Mouse (Mus musculus) kidney, embryonic 16.5 days (tissue): ENCODE results near the gene Nudcd2. TPM values are rescaled to one million over a fixed set of nuclear protein-coding genes. Genes with fewer than 3 reads are reported as not detected.

Experiments
- ATAC-seq: fragments of 200-750 bp; cut with Nextera tagmentation; 2 replicates; pipeline ENCODE4 v1.8.0; 2017; ENCODE audit warnings: moderate TSS enrichment; ENCODE audit not compliant: low FRiP score, low TSS enrichment
- H3K27ac ChIP-seq: fragments of 300-500 bp; sonication (generic); 2 replicates; pipeline ENCODE4 v1.5.1; 2014; ENCODE audit warnings: low read length
- H3K27me3 ChIP-seq: fragments of 300-500 bp; sonication (generic); 2 replicates; pipeline ENCODE4 v1.6.1; 2014; ENCODE audit warnings: low read length, control low read depth, mixed read lengths; ENCODE audit not compliant: insufficient read depth
- H3K36me3 ChIP-seq: fragments of 300-500 bp; sonication (generic); 2 replicates; pipeline ENCODE4 v1.6.1; 2014; ENCODE audit warnings: low read length, control low read depth, mixed read lengths; ENCODE audit not compliant: insufficient read depth
- H3K4me1 ChIP-seq: fragments of 300-500 bp; sonication (generic); 2 replicates; pipeline ENCODE4 v1.6.1; 2014; ENCODE audit warnings: low read length, control low read depth, mixed read lengths; ENCODE audit not compliant: insufficient read depth
- H3K4me2 ChIP-seq: fragments of 300-500 bp; sonication (generic); replicated peaks from 2 replicates; pipeline ENCODE4 v1.6.1; 2014; ENCODE audit warnings: low read depth, low read length
- H3K4me3 ChIP-seq: fragments of 300-500 bp; sonication (generic); 2 replicates; pipeline ENCODE4 v1.5.1; 2014; ENCODE audit warnings: mild to moderate bottlenecking, low read length
- H3K9ac ChIP-seq: fragments of 300-500 bp; sonication (generic); replicated peaks from 2 replicates; pipeline ENCODE4 v1.6.1; 2014; ENCODE audit warnings: low read length
- H3K9me3 ChIP-seq: fragments of 300-500 bp; sonication (generic); 2 replicates; pipeline ENCODE4 v1.6.1; 2016; ENCODE audit warnings: low read length, control low read depth
- WGBS: fragments of 180-500 bp; shearing (Covaris S2); extraction: QIAGEN DNeasy Blood & Tissue Kit; methylation state at CpG from one replicate; pipeline ENCODE4 v1.1.7; 2014; 5-methylcytosine and 5-hydroxymethylcytosine counted together
- polyA plus RNA-seq: library from polyadenylated mRNA; unstranded; fragments of >200 nt; fragmentation: Nextera tagmentation; extraction: Ambion mirVana; gene quantifications from 2 replicates; pipeline ENCODE4 v1.2.1, GENCODE M21; 2015

The Nudcd2 gene
- polyA plus RNA-seq, 1 experiment from 2014 or later = 161 TPM

DNA sequence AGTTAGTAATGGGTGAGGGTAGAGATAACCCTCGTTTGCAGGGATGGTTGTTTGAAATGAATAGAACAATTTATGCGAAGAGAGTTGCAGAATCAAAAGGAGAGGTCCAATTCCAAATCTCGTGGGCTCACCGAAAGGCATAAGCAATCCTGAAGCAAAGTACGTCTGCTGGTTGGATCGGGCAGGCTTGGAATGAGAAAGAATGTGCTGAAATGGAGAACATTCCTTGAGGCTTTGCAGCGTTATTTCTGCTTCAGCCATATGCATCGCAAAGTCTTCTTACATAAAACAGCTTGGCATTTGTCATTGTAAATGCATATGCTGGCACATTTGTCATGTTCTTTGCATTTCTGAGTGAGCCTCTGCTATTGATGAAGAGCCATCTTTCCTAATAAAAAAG, 50.9 kb downstream of the Nudcd2 start:
- Histone ChIP-seq H3K27me3 (no peaks in the 10 kb centered on the region), H3K4me2 (no peak overlapping the region), H3K9ac (no peak overlapping the region), H3K4me3 (no peak overlapping the region), H3K36me3 (no peaks in the 10 kb centered on the region), H3K9me3 (no peaks in the 10 kb centered on the region), H3K27ac (no peak overlapping the region), H3K4me1 (no peaks in the 10 kb centered on the region)
- no peak for ATAC-seq
- 83% methylated on average over 8 of the region's 8 CpGs for WGBS

DNA sequence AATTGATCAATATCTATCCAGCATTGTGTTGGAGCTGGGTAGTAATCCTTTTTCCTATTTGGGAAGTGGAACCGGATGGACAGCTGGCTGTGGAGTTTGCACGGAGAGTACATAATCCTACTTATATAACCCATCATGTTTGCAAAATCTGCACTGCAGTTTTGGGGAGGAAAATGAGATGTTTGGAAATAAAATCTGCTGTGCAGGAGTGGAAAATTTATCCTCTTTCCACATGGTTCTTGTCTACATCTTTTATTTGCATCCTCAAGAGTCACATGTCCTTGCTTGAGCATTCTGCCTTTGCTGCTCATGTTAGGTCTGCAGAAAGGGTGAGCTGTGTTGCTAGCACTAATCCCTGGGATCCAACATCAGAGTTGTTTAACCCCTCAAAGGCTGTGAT, 53.4 kb downstream of the Nudcd2 start:
- 88% methylated on average over 2 of the region's 2 CpGs for WGBS
- Histone ChIP-seq H3K36me3 (no peaks in the 10 kb centered on the region), H3K27me3 (no peaks in the 10 kb centered on the region), H3K4me3 (no peak overlapping the region), H3K4me1 (no peaks in the 10 kb centered on the region), H3K4me2 (no peak overlapping the region), H3K27ac (no peak overlapping the region), H3K9ac (no peak overlapping the region), H3K9me3 (no peaks in the 10 kb centered on the region)
- ATAC-seq = no peak

Other genes starting within 250 kb of the Nudcd2 start
- 115 TPM in 2 replicates for gene Mat2b, start 38.5 kb upstream of the Nudcd2 start, polyA plus RNA-seq
- 43.2 and 49.1 TPM in 2 replicates for gene Hmmr, start 245 bp upstream of the Nudcd2 start, polyA plus RNA-seq
- 44.3 and 45.2 TPM in 2 replicates for gene Ccng1, start 21.6 kb downstream of the Nudcd2 start, polyA plus RNA-seq